8 mouse cellular contexts compared by ENCODE assay signal in the genomic region with DNA sequence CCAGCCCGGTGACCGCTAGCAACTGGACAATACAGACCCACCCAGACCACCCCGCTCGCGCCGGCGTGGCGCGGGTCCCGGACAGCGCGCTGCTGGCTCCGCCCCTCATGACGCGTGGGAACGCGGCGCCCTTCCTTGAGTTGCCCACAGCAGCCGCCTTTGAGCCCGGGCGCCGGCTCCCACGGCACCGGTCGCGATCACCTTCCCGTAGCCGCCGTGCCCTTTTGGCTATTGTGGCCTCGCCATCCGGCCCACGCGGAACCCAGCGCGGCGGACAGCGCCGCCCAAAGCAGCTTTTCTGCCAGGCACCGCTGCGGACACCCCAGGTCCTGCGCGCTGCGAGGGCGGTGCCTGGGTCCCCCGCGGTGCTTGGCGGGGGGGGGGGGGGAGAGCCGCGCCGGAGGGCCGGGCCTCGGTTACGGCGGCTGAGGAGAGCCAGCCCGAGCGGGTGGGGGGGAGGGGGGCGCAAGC. TPM values are rescaled to one million over a fixed set of nuclear protein-coding genes. Genes with fewer than 3 reads are reported as not detected.
DNase-seq lines count a peak whose midpoint lies in the region; ATAC-seq lines count a peak whose summit lies in the region.

A gene (plus strand): TSS at position 162 of the 471 bp plus-strand sequence.

- intact Hi-C loops in gastrocnemius, postnatal 14 days (cut with DNase I; ENCODE audit: low total_unique reads): no loop called here
- intact Hi-C loops in left cerebral cortex, postnatal 10 days (cut with DNase I): loop anchor here (5.0 kb wide), 1 partner anchor 65 kb away; a partner anchor contains a TSS

- peak; percentile 86 for DNase-seq in adipocyte (ENCODE audit: low spot score)
- peak; percentile 95 for DNase-seq in embryo, embryonic 10 days (ENCODE audit: low spot score)
- DNase-seq in gastrocnemius, postnatal 14 days: peak; percentile 89
- peak; percentile 83 to 94 for DNase-seq in left cerebral cortex, postnatal 10 days (ENCODE audit: extremely low spot score in 1 of 2, low spot score in 2 of 2)
- DNase-seq in right cerebral cortex, postnatal 25 days: peak; percentile 93
- DNase-seq in urinary bladder, postnatal 4 days (ENCODE audit: low spot score in 2 of 2): peak; percentile 90 to 91

- peak; percentile 53 for ATAC-seq in inflammation-experienced regulatory T-cells, adult 6 months
- ATAC-seq in megakaryocyte-erythroid progenitor cell, adult 5-6 weeks (replicated peaks; ENCODE audit: low FRiP score, low TSS enrichment, poor library complexity, severe bottlenecking): peak; percentile 37

RNA-seq across cellular contexts. Expression of the gene that starts here (rescaled TPM):
- total RNA-seq in gastrocnemius, postnatal 14 days (2021): 10 to 100 TPM; 23.6 to 26.2 TPM
- 10 to 100 TPM; 57.1 to 81.6 (median 75.7) TPM for polyA plus RNA-seq in inflammation-experienced regulatory T-cells, adult 6 months (2017; shearing (Covaris generic))
- total RNA-seq in left cerebral cortex, postnatal 10 days (2021): 10 to 100 TPM; 60.6 to 62.1 TPM
- 103 and 156 TPM in 2 replicates for total RNA-seq in megakaryocyte-erythroid progenitor cell, adult 5-6 weeks (2014; fragmentation: Nextera tagmentation)
- total RNA-seq in megakaryocyte-erythroid progenitor cell, adult 5-6 weeks (2017): 58.1 and 86.4 TPM in 2 replicates

Comparison
In these comparisons a context has a peak if more than half of its experiments do, and no peak if none do; other contexts are left out.
1. Peak in every context shown above with its lines: DNase-seq and ATAC-seq.